Mouse (Mus musculus): ENCODE results near the gene Vopp1.
"Not testable (repeated sequence)": the region's sequence is repeated elsewhere in the genome, so short reads cannot be mapped to it uniquely, and the experiment has no call there.

Gene Vopp1

DNA sequence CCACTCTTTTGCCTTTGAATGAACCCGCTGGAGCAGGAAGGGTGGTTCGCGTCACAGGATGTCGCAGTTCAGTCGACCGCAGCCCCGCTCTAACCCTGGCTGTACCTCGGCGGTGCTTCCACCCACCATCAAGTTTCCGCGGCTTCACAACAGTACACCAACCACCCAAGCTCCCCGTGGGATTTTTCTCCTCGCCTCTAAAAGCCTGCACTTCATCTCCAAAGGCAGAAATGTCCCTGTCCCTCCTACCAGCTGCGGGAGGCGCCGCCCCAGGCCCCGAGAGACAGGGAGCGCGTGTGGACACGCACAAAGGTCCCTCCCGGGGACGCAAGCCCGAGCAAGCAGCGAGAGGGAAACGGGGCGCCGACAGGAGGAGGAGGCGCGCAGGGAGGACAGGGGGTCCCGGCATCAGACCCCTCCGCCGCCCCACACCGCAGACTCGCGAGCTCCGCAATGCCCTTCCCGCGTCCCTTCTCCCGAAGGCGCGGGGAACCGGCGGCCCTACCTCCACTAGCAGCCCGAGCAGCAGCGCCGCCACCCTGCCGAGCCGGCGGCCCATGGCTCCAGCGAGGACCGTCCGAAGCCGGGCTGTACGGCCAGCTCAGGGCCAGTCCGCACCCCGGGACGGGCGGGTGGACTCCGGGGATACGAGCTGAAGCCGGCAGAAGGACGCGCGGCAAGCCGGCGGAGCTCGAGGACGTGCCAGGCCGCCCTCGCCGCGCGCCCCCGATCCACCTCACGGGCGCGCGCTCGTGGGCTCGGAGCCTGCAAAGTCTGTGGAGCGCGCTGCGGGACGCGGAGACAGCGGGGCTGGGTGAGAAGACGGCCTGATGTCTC is at the start of gene Vopp1:
TSS of gene Vopp1 (minus strand) at position 738 of the 837 bp plus-strand sequence.
- peak; percentile 55 to 66 for DNase-seq (ENCODE audit: low spot score in 2 of 2)

DNA sequence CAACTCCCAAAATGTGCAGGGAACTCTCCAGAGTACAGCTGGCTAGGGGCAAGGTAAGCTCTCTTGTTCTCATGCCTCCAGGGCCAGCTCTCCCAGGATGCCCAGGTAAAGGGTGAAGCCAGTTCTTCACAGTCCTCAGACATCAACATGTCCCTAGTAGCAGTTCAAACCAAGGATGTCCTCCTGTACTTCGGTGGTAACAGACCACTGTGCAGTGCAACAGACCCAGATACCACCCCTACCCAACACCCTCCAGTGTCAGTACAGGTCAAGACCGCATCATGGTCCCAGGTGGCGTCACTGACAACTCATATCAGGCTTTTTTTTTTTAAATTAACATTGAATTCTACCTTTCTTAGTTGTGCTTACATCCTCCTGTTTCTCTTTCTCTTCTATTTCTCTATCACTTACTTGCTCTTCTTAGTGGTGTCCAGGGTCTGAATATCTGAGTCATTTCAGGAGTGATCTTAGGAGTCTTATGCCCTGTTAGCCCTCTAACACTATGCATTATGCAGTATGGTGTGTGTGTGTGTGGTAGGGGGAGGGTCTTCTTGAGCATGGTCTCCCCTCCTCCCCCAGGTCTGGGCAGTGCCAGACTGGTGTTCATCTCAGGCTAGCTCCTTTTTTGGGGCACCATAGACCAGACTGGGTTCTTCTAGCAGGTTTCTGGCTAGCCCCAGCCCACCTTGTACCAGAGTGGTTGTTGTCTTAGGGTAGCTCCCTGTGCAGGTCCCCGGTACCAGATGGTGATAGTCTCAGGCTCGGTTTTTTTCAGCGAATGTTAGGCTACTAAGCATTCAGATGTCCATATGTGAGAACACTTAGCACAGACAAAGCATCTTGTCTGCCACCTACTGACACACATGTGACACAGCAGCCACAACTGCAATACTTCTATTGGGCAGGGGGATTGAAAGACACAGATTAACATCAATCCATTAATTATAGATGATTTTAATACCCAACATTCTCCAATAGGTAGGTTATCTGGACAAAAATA is 34.4 kb upstream of the Vopp1 start:
- peak in 1 of 2 experiments; percentile 6 for DNase-seq (ENCODE audit: low spot score in 2 of 2)

DNA sequence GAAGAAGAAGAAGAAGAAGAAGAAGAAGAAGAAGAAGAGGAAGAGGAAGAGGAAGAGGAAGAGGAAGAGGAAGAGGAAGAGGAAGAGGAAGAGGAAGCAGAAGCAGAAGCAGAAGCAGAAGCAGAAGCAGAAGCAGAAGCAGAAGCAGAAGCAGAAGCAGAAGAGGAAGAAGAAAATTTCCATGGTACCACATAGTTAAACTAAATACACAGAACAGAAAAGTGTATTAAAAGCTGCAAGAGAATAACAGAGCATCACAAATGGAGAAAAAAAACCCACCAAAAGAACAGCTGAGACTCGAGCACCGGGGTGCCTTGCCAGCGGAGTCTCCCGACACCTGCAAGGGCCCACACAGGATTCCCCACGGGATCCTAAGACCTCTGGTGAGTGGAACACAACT is 26.2 kb upstream of the Vopp1 start:
- not testable (repeated sequence) for DNase-seq (ENCODE audit: low spot score in 2 of 2)

DNA sequence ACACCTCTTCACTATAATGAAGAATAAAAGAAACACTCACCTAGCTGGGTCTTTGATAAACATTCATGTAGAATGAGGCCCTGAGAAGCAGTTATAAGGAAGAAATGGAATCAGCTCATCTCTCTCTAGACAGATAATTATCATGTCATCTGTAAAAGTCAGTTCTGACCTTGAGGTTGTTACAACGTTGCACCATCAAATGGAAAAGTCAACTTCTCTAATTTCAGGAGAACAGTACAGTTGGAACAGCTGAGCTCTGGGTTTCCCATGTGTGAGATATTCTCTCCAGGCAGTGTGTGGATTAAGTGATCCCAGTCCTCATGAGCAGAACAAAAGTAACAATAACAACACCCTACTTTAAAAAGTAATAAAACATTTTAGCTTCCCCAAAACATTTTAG is 25.3 kb upstream of the Vopp1 start, which contains the start of gene Vmn1r21:
TSS of gene Vmn1r21 (minus strand) at position 58 of the 400 bp plus-strand sequence.
- DNase-seq (ENCODE audit: low spot score in 2 of 2): no peak

DNA sequence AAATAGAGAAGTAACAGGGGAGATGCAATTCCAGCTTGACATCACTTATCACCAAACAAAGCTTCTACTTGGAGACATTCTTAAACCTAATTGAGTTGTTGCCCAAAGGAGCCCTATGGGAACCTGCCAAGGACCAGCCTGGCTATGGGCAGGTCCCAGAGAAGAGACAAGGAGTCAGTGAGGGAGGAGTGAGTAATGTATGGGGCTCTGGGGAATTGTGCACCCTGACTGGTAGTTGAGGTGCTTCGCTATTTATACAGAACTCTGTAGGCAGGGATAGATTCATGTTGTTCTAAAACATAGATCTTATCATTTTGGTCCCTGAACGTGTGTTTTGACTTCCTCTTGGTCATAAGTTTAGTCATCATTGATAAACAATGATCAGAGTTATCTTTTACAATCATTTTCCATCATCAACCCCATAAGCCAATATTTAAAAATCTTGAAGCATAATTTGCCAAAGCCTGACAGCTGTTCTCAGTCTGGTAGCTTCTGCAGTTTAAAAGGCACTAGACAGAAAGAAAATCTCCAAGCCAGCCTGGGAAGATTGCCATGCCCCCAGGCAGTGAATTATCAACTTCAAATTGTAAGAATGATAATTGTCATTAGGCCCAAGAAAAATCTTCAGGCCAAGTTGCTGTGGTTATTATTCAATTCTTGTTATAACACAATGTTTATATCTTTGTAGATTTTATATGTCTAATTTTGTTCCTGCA is 14.9 kb upstream of the Vopp1 start:
- no peak for DNase-seq (ENCODE audit: low spot score in 2 of 2)

DNA sequence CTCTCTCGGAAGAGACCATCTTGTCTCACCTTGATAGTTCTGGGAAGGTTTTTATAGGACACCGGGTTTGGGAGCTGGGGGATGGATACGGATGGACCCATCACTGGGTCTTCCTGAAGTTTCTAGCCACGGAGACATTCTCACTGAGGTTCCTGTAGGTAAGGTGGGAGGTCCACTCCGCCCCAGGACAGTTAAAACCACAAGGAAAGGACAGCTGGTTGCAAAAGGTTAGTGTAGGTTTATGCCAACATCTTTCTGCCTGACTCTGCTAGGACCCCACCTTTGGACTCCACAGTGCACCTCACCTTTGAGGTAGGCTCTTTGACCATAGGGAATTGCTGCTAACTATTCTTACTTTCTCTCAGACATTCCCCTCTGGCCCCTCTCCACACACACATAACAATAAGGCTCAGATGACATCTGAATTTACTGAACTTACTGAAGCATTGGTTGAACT is 328 bp upstream of the Vopp1 start:
- peak in 1 of 2 experiments; percentile 5 for DNase-seq (ENCODE audit: low spot score in 2 of 2)

DNA sequence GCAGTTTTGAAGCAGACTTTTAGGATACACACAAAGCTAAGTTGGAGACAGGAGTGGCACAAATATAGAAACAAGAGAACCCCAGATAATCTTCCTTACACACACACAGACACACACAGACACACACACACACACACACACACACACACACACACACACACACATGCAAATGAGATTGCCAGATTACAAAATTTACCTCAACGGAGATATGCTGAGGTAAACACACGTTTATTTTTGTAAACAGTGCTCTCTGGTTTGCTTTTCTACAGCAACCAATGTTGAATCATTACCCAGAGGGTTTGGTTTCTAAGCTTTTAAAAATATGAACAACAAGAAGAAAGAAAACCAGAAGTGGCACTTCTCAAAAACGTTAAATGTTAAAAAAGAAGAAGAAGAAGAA is 1.5 kb downstream of the Vopp1 start:
- DNase-seq (ENCODE audit: low spot score in 2 of 2): no peak

DNA sequence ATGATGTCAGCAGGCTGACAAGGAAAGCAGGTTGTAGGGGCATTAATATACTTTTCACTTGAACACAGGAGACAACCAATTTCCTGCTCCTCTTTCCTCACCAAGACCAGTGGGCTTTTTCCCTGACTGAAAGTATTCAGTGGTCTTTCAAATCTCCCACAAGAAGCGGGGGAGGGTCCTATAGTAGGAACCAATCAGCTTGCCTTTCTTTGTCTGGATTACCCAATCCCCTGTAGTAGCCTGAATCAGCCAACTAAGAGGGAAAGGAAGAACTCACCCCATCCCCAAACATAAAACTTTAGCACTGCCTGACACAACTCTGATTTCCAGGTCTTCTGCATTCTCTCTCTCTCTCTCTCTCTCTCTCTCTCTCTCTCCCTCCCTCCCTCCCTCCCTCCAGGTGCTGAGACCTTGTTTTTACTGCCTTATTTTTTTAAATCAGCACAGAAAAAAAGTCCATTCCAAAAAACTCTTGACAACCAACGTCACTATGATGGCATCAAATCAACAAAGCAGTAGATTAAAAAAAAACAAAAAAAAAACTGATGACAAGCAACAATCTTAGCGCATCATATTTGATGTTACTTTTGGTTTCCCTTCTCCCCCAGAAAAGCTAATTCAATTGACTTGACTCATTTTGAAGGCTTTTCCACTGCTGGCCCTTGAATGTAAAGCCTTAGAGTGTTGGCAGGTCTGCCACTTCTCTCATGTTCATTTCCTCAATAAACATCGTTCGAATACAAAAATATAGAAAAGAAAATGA is 2.1 kb downstream of the Vopp1 start:
- DNase-seq (ENCODE audit: low spot score in 2 of 2): no peak

DNA sequence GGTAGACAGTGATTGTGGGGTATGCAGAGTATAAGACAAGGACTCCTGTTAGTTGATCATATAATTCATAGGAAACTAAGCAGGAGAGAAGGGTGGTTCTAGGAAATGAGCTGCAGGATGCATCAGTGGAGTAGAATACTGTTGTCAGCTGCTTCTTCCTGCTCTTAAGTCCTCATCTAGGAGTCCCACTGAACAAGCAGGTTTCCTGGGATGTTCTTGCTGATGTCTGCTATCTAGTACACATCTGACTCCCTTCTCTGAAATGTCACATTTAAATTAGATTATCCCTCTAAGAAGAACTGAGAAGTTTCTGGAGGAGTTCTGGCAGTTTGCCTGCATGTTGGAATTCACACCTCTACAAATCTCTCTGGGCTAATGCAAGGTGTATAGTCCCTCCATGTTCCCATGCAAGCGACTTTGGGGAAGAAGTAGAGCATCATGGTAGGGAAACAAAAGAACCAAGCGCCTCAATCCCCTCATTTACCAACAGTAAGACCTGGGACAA is 10.5 kb downstream of the Vopp1 start:
- DNase-seq (ENCODE audit: low spot score in 2 of 2): no peak

DNA sequence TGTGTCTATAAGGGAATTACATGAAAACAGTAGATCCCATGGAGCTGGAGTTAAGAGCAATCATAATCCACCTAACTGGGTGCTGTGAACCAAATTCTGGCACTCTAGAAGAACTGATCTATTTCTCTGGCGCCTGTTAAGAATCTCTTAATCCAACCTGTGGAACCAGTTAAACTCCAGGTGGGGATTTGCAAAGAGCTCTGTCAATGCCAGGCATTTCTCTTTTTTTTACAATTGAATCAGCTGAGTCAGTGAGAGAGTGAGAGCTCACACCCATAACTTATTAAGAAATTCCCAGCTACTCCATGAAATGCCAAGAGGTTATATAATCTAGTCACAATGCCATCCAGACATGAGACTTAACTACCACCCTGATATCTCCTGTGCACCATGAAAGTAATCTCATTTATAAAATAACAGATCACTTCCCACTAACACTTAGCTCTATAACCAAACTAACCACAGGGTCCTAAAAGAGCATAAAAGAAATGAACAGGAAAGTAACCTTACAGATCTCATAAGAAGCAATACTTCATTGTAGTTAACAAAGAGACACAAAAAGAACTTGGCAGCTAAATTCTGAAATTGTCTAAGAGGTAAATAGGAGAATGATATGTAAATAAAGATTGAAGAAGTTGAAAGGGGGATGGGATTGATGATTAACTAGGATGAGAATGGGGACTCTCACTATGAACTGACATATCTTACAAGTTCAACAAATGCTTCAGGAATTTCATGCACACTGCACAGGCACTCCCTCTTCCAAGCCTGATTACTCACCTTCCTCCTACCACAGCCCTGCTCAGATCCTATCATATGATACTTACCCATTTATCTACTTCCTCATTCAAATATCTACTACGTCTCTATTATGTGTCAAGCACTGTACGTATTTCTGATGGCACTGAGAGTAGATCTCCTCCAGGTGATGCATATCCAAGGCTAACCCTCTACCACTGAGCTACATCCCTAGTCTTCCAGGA is 12.9 kb downstream of the Vopp1 start:
- DNase-seq (ENCODE audit: low spot score in 2 of 2): no peak

DNA sequence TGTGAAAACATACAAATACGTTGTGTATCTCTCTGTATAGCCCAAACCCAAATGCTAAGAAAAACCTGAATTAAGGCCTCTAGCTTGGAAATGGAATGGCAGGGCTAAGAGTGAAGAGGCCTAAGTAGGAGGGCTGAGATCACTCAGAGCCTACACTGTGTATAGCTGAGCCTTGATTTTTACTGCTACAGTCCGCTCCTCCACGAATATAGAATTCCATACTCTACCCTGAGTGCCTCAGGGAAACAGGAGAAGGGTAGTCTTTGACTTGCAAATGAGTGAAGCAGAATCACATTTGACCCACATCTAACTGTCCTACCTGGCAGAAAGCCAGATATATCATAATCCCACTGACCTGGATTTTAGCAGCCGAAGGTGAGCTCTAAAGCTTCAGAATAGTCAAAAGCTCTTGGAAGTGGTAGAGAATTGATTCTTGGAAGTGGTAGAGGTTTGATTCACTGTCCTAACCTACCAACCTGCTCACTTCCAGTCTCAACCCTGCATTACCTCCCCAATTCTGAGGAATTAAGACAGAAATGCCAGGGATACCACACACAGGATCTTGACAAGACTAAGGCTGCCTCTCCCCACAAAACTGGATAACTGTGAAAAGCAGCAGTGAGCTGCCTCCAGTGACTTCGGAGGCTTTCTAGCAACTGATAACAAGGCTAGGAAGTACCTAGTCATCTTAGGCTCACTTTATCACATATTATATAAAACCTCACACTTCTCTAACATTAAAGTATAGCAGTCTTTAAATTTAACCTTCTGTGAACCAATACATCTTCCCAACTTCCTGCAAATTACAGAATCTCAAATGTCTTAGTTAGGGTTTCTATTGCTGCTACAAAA is 19.5 kb downstream of the Vopp1 start:
- no peak for DNase-seq (ENCODE audit: low spot score in 2 of 2)

DNA sequence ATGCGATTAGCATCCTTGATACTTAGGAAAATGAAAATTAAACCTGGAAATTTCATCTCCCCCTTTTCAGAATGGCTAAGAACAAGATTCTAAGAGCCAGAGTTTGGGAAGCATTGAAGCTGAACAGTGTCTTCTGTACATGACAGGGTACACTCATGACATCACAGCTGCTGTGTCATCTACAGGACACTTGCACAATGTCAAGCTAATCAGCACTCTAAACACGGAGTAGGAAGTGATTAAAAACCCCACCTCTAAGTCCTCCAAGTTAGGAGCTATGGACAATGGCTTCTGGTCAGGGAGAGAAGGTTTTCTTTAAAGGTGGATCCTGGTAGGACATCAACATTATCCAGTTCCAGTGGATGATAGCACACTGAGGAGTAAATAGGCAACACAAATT is 21.8 kb downstream of the Vopp1 start:
- DNase-seq (ENCODE audit: low spot score in 2 of 2): no peak

DNA sequence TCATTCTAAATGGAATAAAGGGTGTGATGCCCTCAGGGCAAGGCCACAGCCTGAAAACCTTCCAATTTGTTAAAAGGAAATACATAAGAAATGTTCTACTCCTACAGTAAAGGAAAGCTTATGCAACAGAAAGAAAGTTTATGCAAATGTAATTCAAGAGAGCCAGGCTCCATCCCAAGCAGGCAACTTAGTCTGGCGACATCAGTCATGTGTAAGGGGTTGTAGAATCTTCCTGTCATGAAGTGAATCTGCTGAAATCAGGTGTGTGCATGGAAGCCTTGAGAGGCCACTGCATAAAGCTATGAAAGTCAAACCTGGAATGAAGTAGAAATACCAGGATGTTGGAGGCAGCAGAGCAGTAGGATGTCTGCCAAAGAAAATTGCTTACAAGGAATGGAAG is 26.0 kb downstream of the Vopp1 start:
- DNase-seq (ENCODE audit: low spot score in 2 of 2): no peak

DNA sequence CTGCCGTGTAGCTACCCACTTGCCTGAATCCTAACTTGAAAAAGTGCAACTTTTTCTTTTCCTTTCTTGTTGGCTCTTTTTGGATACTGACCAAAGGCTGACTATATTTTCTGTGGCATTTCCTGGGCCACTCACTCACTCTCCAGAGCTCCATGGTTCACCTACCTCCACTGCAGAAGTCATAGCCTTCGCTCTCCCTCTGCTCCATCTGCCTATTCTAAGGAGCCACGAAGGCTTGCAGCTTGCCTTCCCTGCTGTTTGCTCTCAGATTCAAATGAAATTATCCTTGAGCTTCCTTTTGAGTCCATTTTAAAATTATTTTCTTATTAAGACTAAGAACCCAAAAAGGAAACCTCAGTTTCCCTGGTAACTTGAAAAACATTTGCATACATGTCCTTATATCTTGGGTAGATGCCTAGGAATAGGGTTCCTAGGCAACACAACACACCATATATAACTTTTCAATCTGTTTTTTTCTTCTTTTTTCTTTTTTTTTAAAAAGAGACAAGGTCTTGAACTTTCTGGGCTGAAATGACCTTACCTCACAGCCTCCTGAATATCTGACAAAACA is 28.0 kb downstream of the Vopp1 start:
- DNase-seq (ENCODE audit: low spot score in 2 of 2): no peak

DNA sequence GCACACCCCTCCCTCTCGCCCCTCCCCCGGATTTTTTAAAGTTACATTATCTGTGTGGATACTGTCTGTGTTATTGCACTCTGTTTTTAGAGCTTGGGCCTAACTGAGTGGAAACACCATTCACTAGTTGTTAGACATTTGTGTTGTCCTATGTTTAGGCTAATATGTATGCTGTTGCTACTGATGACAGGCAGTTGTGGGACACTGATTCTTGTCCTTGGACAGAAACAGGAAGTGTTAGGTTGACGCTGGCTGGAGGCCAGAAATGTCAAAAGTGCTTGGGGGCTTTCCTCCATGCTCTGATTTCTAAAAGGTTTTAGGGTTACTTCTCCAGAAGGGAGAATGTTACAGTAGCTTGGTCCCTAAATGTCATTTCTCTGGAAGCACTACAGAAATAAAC is 29.1 kb downstream of the Vopp1 start:
- no peak for DNase-seq (ENCODE audit: low spot score in 2 of 2)

DNA sequence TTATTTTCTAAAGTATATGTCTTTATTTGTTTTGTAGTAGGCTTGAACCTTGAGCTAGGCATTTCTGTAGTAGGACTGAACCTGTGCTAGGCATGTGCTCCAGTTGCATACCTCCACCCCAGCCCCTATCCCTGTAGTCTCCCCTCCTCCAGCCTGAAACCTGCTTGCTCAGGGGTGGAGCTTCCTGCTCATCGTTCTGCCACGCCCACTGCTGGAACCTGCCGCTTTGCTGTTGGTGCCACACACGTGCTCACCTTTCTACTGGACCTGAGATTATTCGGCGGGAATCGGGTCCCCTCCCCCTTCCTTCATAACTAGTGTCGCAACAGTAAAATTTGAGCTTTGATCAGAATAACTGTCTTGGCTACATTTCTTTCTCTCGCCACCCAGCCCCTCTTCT is 32.1 kb downstream of the Vopp1 start:
- DNase-seq (ENCODE audit: low spot score in 2 of 2): not testable (repeated sequence)

DNA sequence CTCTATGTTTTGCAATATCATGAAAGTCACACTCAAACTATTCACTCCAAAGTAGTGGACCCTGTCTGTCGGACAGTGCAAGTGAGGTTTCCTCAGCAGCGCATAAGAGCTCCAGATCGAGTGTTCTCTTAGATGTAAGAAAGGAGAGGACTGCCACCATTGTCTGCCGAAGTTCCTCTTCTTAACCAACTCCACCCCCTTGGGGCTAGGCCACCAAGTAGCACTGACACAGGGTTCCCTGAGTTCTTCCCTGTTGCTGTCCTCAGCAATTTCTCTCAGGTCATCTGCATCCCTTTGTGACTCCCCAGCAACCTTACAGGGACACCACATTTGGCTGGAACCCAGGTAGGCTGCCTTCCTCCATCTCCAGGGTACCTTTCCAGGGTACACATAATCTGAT is 34.4 kb downstream of the Vopp1 start:
- no peak for DNase-seq (ENCODE audit: low spot score in 2 of 2)

DNA sequence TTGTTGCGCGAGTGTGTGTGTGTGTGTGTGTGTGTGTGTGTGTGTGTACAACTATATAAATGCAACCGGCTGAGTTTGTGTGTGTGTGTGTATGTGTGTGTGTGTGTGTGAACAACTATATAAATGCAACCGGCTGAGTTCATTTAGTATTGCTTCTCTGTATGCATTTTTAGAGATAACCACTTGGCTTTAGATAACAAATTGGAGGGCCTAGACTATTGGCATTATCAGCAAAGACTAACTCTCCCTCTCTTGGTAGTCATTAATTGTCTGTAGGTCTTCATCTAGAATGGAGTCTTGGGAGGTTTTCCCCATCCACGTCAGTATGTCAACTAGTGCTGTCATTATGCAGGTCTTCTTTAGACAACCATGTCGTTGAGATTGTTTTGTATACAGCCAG is 37.6 kb downstream of the Vopp1 start:
- DNase-seq (ENCODE audit: low spot score in 2 of 2): no peak

All from thymus, postnatal 10 days (tissue).